Mouse (Mus musculus) spleen, adult 2 months (tissue): ENCODE measurements at regions not wholly inside any gene's neighbourhood (a gene's known extent, or its start where the extent isn't known, plus 50 kb on each side); places are given as distances from the start of the nearest gene placed in this dataset.

Source experiments
- CTCF ChIP-seq: fragments of 200-500 bp; IDR thresholded peaks from 2 replicates; pipeline ENCODE4 v1.5.1; 2011; ENCODE audit warnings: mild to moderate bottlenecking, inconsistent platforms; ENCODE audit not compliant: insufficient read depth, insufficient read length, insufficient replicate concordance; ENCODE audit errors: extremely low read depth
- POLR2A ChIP-seq: fragments of 200-500 bp; IDR thresholded peaks from 2 replicates; pipeline ENCODE4 v1.6.1; 2011; ENCODE audit warnings: low read depth, low read length, inconsistent platforms

GRCm38 (mm10) chr13:28530947-28531346 lies 273.6 kb downstream of the Gm11361 start:
- TF ChIP-seq CTCF (no peak), POLR2A (no peak)
